Mouse (Mus musculus): ENCODE results near the gene Dscam. TPM values are rescaled to one million over a fixed set of nuclear protein-coding genes. Genes with fewer than 3 reads are reported as not detected.

Dscam gene
- polyA plus RNA-seq, 1 experiment = 0.10 TPM

DNA sequence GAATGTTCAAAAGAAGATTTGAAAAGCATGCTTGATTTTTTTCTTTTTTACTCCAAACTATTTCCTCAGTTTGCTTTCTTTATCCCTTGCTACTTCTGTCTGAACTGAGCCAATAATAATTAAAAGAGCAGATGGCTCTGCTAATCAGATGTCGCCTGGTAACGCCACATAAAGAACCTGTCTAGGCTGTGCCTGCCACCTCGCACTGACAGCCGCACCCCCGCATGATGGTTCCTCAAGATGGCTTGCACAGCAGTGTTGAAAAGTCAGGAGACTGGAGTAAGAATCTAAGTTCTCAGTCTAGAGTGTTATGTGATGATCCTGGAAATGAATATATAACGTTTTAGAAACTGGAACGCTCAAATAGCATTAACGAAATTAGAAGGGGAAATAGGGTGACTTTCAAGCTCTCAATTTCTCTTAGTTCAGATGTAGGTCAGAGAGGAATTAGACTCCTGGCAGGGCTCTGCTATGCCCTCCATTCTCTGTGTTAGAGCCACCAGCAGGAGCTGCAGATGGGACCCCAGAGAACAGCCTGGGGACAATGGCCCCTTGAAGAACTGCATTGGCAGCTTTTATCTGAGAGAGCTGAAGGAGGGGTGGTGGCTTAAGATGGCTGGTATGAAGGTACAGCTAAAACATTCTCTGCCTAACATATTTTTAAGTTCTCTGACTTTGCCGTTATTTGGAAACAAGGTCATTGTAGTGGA, 326.7 kb downstream of the Dscam start:
- WGBS = 85% methylated on average over 9 of the region's 9 CpGs
- no peak for DNase-seq (ENCODE audit: low read depth, low spot score)

DNA sequence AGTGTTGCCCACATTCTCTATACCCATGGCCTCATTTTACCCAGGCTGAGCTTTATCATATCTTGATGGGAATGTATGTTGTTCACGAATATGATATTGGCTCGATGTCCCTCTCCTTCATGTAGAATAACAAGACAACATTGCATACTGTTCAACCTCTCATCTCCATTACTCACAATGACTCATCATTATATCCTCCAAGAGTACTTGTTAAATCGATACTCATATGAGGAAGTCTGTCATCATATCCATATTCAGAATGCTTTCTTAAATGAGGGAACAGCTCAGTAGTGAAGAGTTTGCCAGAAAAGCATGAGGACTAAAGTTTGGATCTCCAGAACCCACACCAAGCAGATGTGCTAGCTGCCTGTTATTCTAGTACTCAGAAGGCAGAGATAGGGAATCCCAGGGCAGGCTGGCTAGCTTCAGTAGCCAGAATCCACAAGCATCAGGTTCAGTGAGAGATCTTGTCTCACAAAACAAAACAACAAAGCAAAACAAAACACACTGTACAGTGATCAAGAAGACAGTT, 327.7 kb downstream of the Dscam start:
- 77% methylated on average over 3 of the region's 3 CpGs for WGBS
- no peak for DNase-seq (ENCODE audit: low read depth, low spot score)

DNA sequence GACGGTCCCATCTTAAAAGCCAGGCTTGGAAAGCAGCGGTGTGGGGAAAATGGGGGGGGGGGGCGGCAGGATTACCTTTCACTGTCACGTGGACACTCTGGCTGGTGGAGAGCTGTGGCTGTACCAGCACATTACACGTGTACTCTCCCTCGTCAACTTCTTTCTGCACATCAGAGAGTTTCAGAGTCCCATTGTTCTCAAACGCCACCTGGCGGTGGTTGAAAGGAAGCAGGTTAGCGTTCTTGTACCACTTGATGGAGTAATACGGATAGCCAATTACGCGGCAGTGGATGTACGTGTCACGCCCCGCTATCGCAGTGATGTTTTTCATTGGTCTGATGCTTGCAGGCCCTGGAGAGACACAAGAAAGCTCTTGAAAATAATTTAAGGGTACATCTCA, 350.9 kb downstream of the Dscam start:
- WGBS = 24% methylated on average over 16 of the region's 16 CpGs
- DNase-seq (ENCODE audit: low read depth, low spot score) = peak; percentile 69

DNA sequence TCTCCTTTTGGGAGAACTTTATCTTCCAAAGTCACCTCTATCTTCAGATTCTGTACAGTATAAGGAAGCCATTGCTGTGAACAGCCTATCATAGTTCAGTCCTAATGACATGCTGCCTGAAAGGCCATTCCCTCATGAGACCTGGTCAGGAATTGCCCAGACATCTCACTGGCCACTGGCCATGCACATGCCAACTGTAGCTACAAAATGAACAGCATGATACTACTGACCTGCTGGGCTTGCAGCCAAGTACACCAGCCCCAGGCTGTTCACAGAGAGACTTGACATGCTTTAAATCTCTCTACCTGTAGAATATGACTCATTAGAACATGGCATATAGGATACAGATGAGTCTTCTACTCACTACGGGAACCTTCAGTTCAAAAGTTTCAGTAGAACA, 364.3 kb downstream of the Dscam start:
- DNase-seq (ENCODE audit: low read depth, low spot score) = no peak
- 71% methylated on average over 1 of the region's 1 CpGs for WGBS

DNA sequence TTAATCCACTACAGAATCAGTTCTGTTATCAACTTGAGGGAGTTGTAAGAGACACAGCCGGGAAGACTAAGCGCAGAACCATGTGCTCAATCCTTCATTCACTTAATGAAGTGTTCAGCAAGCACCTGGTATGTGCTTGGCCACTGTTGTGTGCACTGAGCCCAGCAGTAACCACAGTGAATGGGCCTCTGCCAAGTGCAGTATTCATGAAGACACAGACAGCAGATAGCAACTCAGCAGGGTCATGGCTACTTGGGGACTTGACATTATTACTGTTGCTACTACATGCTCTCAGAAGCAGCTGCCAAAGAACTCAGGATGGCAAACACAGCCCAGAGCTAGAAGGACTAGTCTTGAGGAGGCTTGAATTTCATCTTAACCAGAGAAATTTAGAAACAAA, 367.9 kb downstream of the Dscam start:
- WGBS = 83% methylated on average over 2 of the region's 2 CpGs
- no peak for DNase-seq (ENCODE audit: low read depth, low spot score)

DNA sequence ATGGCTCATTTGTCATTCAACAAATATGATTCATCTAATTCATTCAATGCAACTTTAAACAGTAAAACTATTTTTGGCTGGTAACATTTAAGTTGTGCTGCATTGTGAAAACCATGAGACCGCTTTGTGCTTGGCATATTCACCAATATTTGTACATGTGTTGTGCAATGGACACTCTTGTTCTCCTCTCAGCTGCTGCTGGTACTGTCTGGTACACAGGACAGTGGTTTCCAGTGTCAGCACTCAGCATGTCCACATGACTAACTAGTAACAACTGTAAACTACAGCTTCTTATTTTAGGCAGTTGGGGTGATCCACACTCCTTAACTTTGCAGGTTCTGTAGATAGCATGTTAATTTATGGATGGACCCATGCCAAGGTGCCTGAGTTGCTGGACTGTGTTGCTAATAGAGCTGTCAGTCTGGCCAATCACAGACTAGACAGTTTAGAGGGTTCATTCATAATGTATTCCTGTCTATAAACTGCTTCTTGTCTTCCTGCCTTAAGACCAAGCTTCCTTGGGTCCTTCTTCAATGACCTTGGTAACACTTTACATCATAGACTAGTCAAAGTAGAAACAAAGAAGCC, 368.8 kb downstream of the Dscam start:
- no peak for DNase-seq (ENCODE audit: low read depth, low spot score)
- 96% methylated on average over 1 of the region's 1 CpGs for WGBS

DNA sequence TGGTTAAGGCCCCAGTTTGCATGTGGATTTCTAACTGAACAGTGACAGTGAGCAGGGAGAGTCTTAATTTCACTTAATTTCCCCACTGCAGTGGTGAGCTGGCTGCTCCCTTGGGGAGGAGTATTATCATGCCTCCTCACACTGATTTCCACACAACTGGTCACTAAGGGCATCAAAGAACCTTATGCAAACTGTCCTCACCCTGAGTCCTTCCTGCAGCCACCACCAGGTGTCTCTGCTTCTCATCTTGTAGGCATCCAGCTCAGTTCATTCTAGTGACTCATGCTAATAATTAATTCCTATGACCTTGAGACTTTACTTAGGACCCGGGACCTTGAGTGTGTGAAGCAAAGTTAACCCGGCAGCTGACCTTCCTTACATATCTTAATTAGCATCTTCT, 375.1 kb downstream of the Dscam start:
- no peak for DNase-seq (ENCODE audit: low read depth, low spot score)

DNA sequence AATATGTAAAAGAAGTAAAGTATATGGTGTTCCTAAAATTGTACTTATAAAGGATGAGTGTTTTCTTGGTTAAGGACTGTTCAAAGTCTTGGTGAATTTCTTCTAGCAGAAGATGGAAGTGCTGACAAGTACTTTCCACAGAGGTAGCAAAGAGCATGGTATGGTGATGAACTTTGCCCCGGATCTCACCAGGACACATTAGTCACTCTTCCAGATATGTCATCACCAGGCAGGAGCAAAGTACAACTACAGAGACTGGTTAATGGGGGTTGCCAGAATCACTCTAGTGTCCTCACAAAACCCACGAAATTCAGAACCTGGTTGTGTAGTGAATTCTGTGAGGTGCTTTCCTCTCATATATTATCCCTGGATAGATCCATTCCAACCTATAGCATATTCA, 379.2 kb downstream of the Dscam start:
- WGBS = 43% methylated on average over 2 of the region's 2 CpGs
- DNase-seq (ENCODE audit: low read depth, low spot score) = no peak

More for the DNA sequence above, 375.1 kb downstream of the Dscam start:
- 14% methylated on average over 2 of the region's 2 CpGs for WGBS

DNA sequence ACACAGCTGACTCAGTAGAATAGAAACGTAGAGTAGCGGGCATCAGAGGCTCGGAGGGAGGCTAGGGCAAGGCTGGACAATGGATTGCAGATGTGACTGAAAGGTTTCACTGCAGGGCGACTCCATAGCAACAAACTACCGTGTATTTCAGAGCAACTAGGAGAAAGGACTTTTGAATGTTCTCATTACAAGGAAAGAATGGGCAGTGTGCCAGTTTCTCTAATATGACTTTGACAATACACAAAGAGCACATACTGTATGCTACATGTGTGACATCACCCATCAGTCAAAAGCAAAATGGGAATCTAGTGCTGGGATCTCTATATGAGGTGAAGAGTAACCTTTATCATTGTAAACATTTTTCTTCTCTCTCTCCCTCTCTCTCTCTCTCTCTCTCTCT, 382.3 kb downstream of the Dscam start:
- 47% methylated on average over 5 of the region's 5 CpGs for WGBS

DNA sequence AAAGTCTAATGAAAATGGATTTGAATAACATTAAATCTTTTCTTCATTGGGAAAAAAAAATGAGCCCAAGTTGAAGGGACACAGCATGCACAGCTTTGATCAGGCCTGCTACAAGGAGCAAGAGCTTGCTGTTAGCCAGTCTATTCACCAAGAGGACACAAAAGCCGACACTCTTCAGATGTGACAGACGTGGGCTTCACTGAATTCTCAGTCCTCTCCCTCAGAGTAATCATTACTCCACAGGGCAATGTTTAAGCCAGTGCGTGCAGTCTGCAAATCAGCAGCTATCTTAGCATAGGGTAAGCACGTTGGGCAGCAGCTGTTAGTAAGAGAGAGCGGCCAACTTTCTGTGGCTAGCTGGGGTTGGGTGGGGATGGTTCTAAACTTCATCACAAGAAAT, 391.5 kb downstream of the Dscam start:
- DNase-seq (ENCODE audit: low read depth, low spot score) = no peak

More for the DNA sequence above, 382.3 kb downstream of the Dscam start:
- DNase-seq (ENCODE audit: low read depth, low spot score) = no peak

DNA sequence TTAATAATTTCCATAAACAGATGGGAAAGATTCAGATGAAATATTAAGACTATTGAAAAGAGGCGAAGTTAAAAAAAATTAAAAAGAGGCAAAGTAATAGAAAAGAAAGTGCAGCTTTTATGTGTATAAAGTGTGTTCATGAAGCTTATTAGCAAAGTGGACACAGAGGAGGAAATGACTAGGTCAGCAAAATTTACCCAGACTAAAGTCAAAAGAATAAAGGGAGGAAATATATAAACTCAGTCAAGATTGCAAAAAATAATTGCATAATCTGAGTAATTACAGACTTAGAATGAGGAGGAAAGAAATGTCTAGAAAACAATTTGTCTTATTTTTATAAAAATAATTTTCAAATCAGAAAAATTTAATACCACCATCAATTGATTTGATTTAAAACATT, 396.3 kb downstream of the Dscam start:
- DNase-seq (ENCODE audit: low read depth, low spot score) = no peak
- 95% methylated on average over 1 of the region's 1 CpGs for WGBS

More for the DNA sequence above, 391.5 kb downstream of the Dscam start:
- WGBS = 70% methylated on average over 5 of the region's 5 CpGs

DNA sequence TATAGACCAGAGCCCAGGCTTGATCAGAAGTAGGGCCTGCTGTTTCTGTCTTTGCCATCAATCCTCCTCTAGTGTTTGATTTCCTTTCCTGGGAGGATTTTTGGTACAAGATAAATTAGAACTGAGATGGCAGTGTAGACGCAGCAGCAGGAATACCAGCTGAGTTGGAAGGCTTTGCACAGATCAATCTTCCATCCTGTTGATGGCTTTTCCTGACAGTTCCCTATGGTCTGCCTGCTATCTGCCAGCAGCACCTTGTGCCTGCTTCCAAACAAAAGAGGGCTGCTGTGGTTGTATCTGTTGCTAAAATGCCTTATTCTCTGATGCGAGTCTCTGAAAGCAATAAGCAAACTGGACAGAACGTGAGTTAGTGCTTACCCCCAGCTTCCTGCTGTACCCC, 402.6 kb downstream of the Dscam start:
- WGBS = 65% methylated on average over 3 of the region's 3 CpGs

DNA sequence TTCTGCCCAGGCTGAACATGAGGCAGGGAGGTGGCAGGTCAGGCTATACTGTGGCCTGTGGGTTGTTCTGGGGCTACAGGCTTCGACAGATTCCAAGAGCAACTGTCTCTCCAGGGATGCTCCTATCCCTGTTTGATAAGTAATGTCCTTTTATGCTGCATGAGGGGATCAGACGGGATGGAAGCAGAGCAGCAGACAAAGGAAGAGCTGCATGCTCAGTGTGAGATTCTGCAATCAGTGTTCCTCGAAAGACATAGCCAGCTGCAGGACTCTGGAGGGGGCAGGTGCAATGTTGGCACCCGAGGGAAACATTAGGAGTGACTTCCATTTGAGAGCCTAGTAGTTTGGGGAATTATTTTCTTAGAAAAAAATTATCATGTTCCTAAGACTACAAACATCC, 403.0 kb downstream of the Dscam start:
- DNase-seq (ENCODE audit: low read depth, low spot score) = no peak
- 62% methylated on average over 4 of the region's 4 CpGs for WGBS

More for the DNA sequence above, 402.6 kb downstream of the Dscam start:
- DNase-seq (ENCODE audit: low read depth, low spot score) = no peak

DNA sequence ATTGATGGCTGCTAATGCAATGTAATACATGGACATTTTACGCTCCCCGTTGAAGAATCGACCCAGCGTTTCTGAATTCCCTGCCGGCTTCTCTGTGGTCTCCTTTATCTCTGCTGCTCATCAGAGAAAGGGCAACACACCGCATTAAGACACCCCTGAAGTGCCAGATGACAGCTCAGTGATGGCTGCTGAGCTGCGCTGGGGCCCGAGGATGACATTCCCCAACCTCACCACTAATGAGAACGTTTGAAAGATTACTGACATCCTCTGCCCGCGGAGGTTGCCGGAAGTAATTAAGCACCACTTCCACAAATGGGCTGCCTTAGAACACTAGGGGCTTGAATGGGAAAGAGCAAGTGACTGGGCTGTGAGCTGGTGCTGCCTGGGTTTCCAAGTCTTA, 409.3 kb downstream of the Dscam start:
- 47% methylated on average over 12 of the region's 12 CpGs for WGBS
- no peak for DNase-seq (ENCODE audit: low read depth, low spot score)

DNA sequence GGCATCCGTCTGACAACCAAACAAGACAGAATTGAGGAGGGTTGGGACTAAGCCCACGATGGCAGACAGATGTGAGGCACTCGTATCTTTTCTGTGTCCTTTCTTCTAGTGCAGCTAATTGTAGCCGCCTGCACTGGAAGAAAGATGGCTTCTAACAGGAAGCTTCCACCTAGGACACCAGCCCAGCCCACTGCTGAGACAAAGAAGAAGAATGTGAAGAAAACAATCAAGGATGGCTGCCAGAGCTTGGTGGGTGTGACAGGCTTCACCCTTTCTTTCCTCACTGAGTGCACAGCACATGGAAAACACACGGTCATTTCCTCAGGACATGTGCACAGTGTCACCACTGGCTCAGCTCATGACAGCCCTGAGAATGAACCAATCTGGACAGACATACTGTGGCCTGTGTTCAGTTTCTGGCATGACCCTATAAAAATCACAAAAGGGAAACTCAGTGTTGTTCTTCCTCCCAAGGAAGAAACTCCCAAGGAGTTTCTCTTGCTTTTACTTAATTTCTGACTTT, 411.4 kb downstream of the Dscam start:
- 63% methylated on average over 5 of the region's 5 CpGs for WGBS
- no peak for DNase-seq (ENCODE audit: low read depth, low spot score)

DNA sequence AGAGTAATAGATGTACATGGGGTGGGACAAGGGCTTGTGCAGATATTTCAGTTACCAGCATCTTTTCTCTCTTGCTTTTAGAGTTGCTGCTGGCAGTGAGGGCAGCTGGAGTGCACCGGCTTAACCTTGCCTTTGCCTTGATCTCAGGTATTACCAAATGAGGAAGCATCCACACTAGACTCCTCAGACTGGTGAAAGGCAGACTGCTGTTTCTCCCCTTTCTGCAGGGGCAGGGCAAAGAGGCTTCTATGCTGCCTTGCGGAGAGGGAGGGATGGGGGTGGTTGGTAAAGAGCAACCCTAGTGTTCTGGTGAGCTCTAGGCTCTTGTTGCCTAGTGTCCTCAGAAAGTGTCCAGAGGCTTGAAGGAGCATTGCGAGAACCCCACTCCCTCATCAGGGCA, 412.2 kb downstream of the Dscam start:
- WGBS = 73% methylated on average over 3 of the region's 3 CpGs
- DNase-seq (ENCODE audit: low read depth, low spot score) = no peak

DNA sequence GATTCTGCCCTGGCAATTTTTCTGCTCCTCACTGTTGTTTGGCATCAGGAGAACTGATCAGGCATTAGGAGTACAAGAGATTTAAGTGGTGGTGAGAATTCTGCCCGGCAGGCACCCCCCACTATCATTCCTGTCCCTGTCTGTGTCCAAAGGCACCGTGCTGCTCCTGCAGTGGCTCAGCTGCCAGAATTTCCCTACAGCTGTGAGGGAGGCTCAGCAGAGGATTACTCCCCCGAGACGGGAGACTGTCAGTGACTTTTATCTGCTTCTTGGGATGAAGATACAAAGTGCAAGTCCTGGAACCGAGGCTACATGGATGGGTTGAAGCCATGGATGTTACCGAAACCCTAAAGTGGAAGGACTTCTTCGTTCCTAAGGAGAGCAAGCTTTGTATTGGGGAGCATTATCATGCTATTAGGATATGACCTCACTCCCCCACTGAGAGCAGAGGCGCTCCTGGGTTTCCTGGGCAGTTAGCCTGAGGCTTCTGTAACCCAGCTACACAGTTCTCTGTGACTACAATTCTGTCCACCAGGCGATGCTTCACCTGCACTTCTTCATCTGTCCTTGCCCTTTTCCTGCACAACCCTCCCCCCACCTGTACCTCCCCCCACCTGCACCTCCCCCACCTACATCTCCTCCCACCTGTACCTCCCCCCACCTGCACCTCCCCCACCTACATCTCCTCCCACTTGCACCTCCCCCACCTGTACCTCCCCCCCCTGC, 412.8 kb downstream of the Dscam start:
- 24% methylated on average over 9 of the region's 9 CpGs for WGBS
- no peak for DNase-seq (ENCODE audit: low read depth, low spot score)

DNA sequence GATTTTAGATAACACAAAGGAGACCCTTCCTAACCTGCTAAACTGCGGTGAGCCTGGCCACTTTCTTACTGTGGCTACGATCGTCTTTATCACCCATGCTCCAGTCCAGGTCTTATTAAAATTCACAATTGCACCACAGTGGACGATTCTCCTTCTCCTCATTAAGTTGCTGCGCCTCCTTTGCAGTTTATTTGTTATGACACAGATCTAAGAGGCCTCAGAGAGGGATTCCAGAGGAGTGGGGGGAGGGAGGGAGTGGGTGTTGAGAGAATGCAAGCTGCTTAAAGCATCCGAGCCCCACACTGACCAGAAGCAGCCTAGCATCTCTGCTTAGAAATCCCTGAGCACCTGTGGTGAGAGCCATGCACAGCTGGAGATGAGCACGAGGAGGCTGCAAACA, 413.6 kb downstream of the Dscam start:
- no peak for DNase-seq (ENCODE audit: low read depth, low spot score)
- WGBS = 43% methylated on average over 7 of the region's 7 CpGs

DNA sequence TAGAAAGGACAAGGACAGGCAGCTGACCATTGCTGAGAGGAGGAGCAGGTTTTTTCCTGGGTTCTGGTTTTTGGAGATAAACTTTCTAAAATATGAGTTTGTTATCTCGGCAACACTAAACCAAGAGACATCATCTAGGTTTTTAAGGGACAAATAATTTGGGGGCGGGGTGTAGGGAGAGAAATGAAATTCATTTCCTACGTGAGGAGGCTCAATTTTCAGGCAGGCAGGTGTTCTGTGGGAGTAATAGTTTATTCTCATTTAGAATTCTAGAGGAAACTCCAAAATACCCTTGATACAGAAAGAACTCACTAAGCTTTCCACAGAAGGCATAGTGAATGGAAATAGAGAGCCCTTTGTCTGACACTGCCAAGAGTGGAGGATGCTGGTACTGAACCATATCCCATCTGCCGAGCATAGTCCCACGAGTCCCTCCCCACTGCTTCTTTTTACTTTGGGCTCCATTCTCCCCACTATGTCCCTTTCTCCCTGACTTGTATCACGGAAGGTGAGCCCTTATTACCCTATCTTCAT, 415.5 kb downstream of the Dscam start:
- 76% methylated on average over 6 of the region's 6 CpGs for WGBS

DNA sequence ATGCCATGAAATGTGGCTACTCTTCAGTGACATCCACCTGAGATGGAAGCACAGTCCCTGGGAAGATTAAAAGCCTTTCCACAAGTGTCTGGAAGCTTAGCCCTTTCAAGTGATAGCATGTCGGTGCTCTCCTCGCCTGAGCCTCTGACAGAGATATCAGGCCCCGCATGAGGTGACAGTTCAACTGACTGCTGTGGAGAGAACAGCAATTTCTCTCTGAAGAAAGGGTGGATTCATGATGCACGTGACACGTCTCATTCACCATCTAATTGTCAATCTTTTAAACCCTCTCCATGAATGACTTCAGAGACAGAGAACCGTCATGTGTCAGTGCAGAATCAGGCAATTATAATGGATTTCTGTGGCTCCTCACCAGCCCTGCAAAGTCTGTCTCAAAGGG, 416.2 kb downstream of the Dscam start:
- DNase-seq (ENCODE audit: low read depth, low spot score) = no peak
- WGBS = 70% methylated on average over 6 of the region's 6 CpGs

More for the DNA sequence above, 415.5 kb downstream of the Dscam start:
- no peak for DNase-seq (ENCODE audit: low read depth, low spot score)

Measured in large intestine, adult 2 months (tissue).